In the genomic region with DNA sequence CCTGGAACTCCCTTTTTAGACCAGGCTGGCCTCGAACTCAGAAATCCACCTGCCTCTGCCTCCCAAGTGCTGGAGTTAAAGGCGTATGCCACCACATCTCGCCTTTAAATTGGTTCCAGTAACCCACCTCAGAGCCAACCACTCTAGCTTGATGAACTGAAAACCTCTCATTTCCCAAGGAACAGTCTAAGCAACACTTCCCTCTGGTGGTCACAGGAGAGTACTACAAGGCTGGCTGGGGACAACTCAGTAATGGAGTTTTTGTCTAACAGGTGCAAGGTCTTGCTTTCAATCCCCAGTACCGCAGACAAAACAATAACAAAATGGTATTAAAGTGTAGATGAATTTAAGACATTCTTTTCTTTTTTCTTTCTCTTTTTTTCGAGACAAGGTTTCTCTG, we compare ENCODE assay signal across 9 mouse cellular contexts. TPM values are rescaled to one million over a fixed set of nuclear protein-coding genes. Genes with fewer than 3 reads are reported as not detected.
DNase-seq lines count a peak whose midpoint lies in the region; ATAC-seq and TF ChIP-seq lines count a peak whose summit lies in the region.
"Had no signal": no experiment of that assay in that cellular context is flagged by ENCODE, and none has a peak within 500 bp of the region (broad histone marks: within the 10 kb centered on the region; RNA-seq: fewer than 3 reads in every experiment).

No protein-coding gene starts in this region.

- H3K27me3 ChIP-seq in C2C12 (ENCODE audit: control insufficient read depth, insufficient read depth, insufficient read length), result no peaks in the 10 kb centered on the region
- 0 out of 2 replicates have a peak, but pooled peaks cover 7% of the 10 kb centered on the region for H3K27me3 ChIP-seq in embryonic facial prominence, embryonic 14.5 days (replicated peaks; ENCODE audit: control insufficient read depth, insufficient read depth, low read length)

- no peak overlapping the region for H3K9ac ChIP-seq in embryonic facial prominence, embryonic 14.5 days (ENCODE audit: low read depth, low read length)
- H3K9ac ChIP-seq: lung, embryonic 15.5 days had no signal

- H3K79me2 ChIP-seq in C2C12 (ENCODE audit: control insufficient read depth, insufficient read depth), result no peaks in the 10 kb centered on the region

- no peaks in the 10 kb centered on the region for H3K4me1 ChIP-seq in embryonic facial prominence, embryonic 14.5 days (ENCODE audit: control insufficient read depth, insufficient read depth, low read length)
- H3K4me1 ChIP-seq: lung, embryonic 15.5 days had no signal

- no peaks in the 10 kb centered on the region for H3K9me3 ChIP-seq in embryonic facial prominence, embryonic 14.5 days (ENCODE audit: control insufficient read depth, low read length)
- H3K9me3 ChIP-seq: lung, embryonic 15.5 days had no signal

- TF ChIP-seq CTCF in C2C12 (IDR thresholded peaks at IDR 0.05; ENCODE audit: control insufficient read depth, insufficient read depth, insufficient read length), result peak; percentile 7

- no peaks in the 10 kb centered on the region for H3K36me3 ChIP-seq in C2C12 (ENCODE audit: control insufficient read depth, insufficient read depth)
- no peaks in the 10 kb centered on the region for H3K36me3 ChIP-seq in embryonic facial prominence, embryonic 14.5 days (ENCODE audit: control insufficient read depth, insufficient read depth, low read length)
- H3K36me3 ChIP-seq: lung, embryonic 15.5 days had no signal

- H3K4me3 ChIP-seq in C2C12 (ENCODE audit: insufficient read depth, poor library complexity, severe bottlenecking), result no peak overlapping the region
- H3K4me3 ChIP-seq in embryonic facial prominence, embryonic 14.5 days (ENCODE audit: low read depth, low read length), result no peak overlapping the region
- H3K4me3 ChIP-seq: lung, embryonic 15.5 days had no signal

- H3K4me2 ChIP-seq in embryonic facial prominence, embryonic 14.5 days (ENCODE audit: low read depth, low read length), result no peak overlapping the region
- H3K4me2 ChIP-seq: lung, embryonic 15.5 days had no signal

- DNase-seq in gastrocnemius, postnatal 10 days, result peak; percentile 27
- no peak for DNase-seq in gastrocnemius, postnatal 4 days (ENCODE audit: low spot score in 2 of 2)
- DNase-seq in adrenal gland, adult 2 months, result peak; percentile 37
- peak; percentile 15 for DNase-seq in embryonic facial prominence, embryonic 14.5 days (ENCODE audit: low spot score)
- DNase-seq in layer of hippocampus, postnatal 10 days (ENCODE audit: low spot score in 2 of 2), result peak; percentile 67 to 69
- peak; percentile 68 for DNase-seq in naive thymus-derived CD4-positive, alpha-beta T cell, adult 2 months (ENCODE audit: low read depth)
- peak; percentile 8 to 18 for DNase-seq in thymus, adult 18-20 months

- ATAC-seq in embryonic facial prominence, embryonic 14.5 days (ENCODE audit: low read depth), result no peak

- no peaks in the 10 kb centered on the region for H3K79me3 ChIP-seq in C2C12 (ENCODE audit: low read depth)

- no peak overlapping the region for H3ac ChIP-seq in C2C12 (ENCODE audit: control insufficient read depth, insufficient read length, low read depth)

- no peak overlapping the region for H3K27ac ChIP-seq in embryonic facial prominence, embryonic 14.5 days (replicated peaks; ENCODE audit: low read depth, low read length)
- H3K27ac ChIP-seq: lung, embryonic 15.5 days had no signal

- WGBS in embryonic facial prominence, embryonic 14.5 days, result 41% methylated on average over 5 of the region's 5 CpGs

TF ChIP-seq in C2C12, 6 proteins besides CTCF, POLR2A, EP300 and RAD21:
- TF ChIP-seq MAX (IDR thresholded peaks at IDR 0.05), result no peak
- no peak for TF ChIP-seq USF1 (IDR thresholded peaks at IDR 0.05; ENCODE audit: low read depth)
- TF ChIP-seq FOSL1 (IDR thresholded peaks at IDR 0.05; ENCODE audit: insufficient read depth, low read length, poor library complexity, severe bottlenecking), result no peak
- no peak for TF ChIP-seq MYOD1 (IDR thresholded peaks at IDR 0.05; ENCODE audit: control insufficient read depth, insufficient read length, low read depth)
- TF ChIP-seq MYOG (IDR thresholded peaks at IDR 0.05; ENCODE audit: control insufficient read depth, extremely low read depth, insufficient read length), result no peak
- TF ChIP-seq CEBPB (IDR thresholded peaks at IDR 0.05; ENCODE audit: low read depth), result no peak

RNA-seq across cellular contexts. Expression of a gene that starts 22.2 kb away (rescaled TPM):
- total RNA-seq in gastrocnemius, postnatal 10 days (2021), result not detected
- total RNA-seq in gastrocnemius, postnatal 4 days (2021), result not detected
- not detected for polyA plus RNA-seq in C2C12 (2012; fragmentation: generic; extraction: Trizol)
- under 1 TPM in 1 of 2 experiments, not detected in 1; 0.41 TPM for total RNA-seq in adrenal gland, adult 2 months (2021)
- 0.34 TPM in 1 of 2 replicates, not detected in the other for polyA plus RNA-seq in adrenal gland, adult 2 months (2012; rRNA removed)
- polyA plus RNA-seq in embryonic facial prominence, embryonic 14.5 days (2014; fragmentation: Nextera tagmentation; extraction: Ambion mirVana), result 0.12 and 0.18 TPM in 2 replicates
- not detected for total RNA-seq in layer of hippocampus, postnatal 10 days (2021)

RNA-seq across cellular contexts. Expression of a gene that starts 22.4 kb away (rescaled TPM):
- total RNA-seq in gastrocnemius, postnatal 10 days (2021), result not detected
- total RNA-seq in gastrocnemius, postnatal 4 days (2021), result not detected
- polyA plus RNA-seq in C2C12 (2012; fragmentation: generic; extraction: Trizol), result not detected
- total RNA-seq in adrenal gland, adult 2 months (2021), result not detected
- polyA plus RNA-seq in adrenal gland, adult 2 months (2012; rRNA removed), result not detected in 2 replicates
- 0.22 TPM in 1 of 2 replicates, not detected in the other for polyA plus RNA-seq in embryonic facial prominence, embryonic 14.5 days (2014; fragmentation: Nextera tagmentation; extraction: Ambion mirVana)
- not detected for total RNA-seq in layer of hippocampus, postnatal 10 days (2021)

RNA-seq across cellular contexts. Expression of a gene that starts 38.0 kb away (rescaled TPM):
- under 1 TPM; 0.29 to 0.40 TPM for total RNA-seq in gastrocnemius, postnatal 10 days (2021)
- total RNA-seq in gastrocnemius, postnatal 4 days (2021), result under 1 TPM; 0.54 to 0.61 TPM
- polyA plus RNA-seq in C2C12 (2012; fragmentation: generic; extraction: Trizol), result not detected
- under 1 TPM; 0.20 to 0.31 TPM for total RNA-seq in adrenal gland, adult 2 months (2021)
- 1.5 and 1.9 TPM in 2 replicates for polyA plus RNA-seq in adrenal gland, adult 2 months (2012; rRNA removed)
- polyA plus RNA-seq in embryonic facial prominence, embryonic 14.5 days (2014; fragmentation: Nextera tagmentation; extraction: Ambion mirVana), result 0.58 and 0.82 TPM in 2 replicates
- total RNA-seq in layer of hippocampus, postnatal 10 days (2021), result under 1 TPM in 1 of 2 experiments, not detected in 1; 0.27 TPM

Comparison
In these comparisons a context has a peak if more than half of its experiments do, and no peak if none do; other contexts are left out.
1. DNase-seq: peak in gastrocnemius, postnatal 10 days (single experiment), adrenal gland, adult 2 months (single experiment), embryonic facial prominence, embryonic 14.5 days (single experiment), layer of hippocampus, postnatal 10 days (2 of 2), naive thymus-derived CD4-positive, alpha-beta T cell, adult 2 months (single experiment) and thymus, adult 18-20 months (2 of 2); none in gastrocnemius, postnatal 4 days (0 of 2).